Mouse (Mus musculus): Measurements from ENCODE around the gene Prr23a1. TPM values are rescaled to one million over a fixed set of nuclear protein-coding genes. Genes with fewer than 3 reads are reported as not detected.

Gene Prr23a1
- total RNA-seq, 2 experiments from 2014 or later, result not detected

Other genes starting within 250 kb of the Prr23a1 start
- 10 to 100 TPM; 26.9 to 28.5 TPM for gene Mrps22, start 240.8 kb upstream of the Prr23a1 start, total RNA-seq (2021)
- not detected for gene Prr23a2, start 14.0 kb downstream of the Prr23a1 start, total RNA-seq (2021)
- gene Prr23a3, start 22.3 kb downstream of the Prr23a1 start, total RNA-seq (2021), result not detected
- not detected for gene 7420426K07Rik, start 60.6 kb downstream of the Prr23a1 start, total RNA-seq (2021)
- not detected for gene Foxl2, start 112.8 kb downstream of the Prr23a1 start, total RNA-seq (2021)
- 1 to 10 TPM; 4.0 to 4.5 TPM for gene Faim, start 143.9 kb downstream of the Prr23a1 start, total RNA-seq (2021)
- gene Gm1123, start 193.2 kb downstream of the Prr23a1 start, total RNA-seq (2021), result not detected